ENCODE assay signal across 16 mouse cellular contexts in genomic region chr5:117330457-117330856, GRCm38 (mm10). TPM values are rescaled to one million over a fixed set of nuclear protein-coding genes. Genes with fewer than 3 reads are reported as not detected.
DNase-seq lines count a peak whose midpoint lies in the region; TF ChIP-seq lines count a peak whose summit lies in the region.
"Had no signal": no experiment of that assay in that cellular context is flagged by ENCODE, and none has a peak within 500 bp of the region (broad histone marks: within the 10 kb centered on the region; RNA-seq: fewer than 3 reads in every experiment).

No protein-coding gene starts in this region.

- TF ChIP-seq CTCF in cerebellum, adult 2 months (IDR thresholded peaks at IDR 0.05; ENCODE audit: borderline replicate concordance, insufficient read depth, low read depth, low read length), result no peak

- DNase-seq in urinary bladder, postnatal 14 days (ENCODE audit: low spot score), result peak; percentile 77
- DNase-seq in urinary bladder, adult 2 months (ENCODE audit: low spot score), result no peak
- peak; percentile 43 for DNase-seq in kidney, postnatal 10 days
- peak; percentile 43 for DNase-seq in lung, postnatal 10 days
- DNase-seq in urinary bladder, postnatal 36 days (ENCODE audit: low spot score in 2 of 2), result peak; percentile 69 to 74
- DNase-seq in neural tube, embryonic 10.5 days (ENCODE audit: extremely low spot score, low spot score), result no peak
- no peak for DNase-seq in thymus, postnatal 14 days
- no peak for DNase-seq in cerebellum, adult 2 months
- DNase-seq: cerebellum, postnatal 36 days; gastrocnemius, postnatal 36 days had no signal

- WGBS in cerebellum, adult 2 months, result 94% methylated on average over 7 of the region's 7 CpGs

- H3K4me3 ChIP-seq in cerebellum, adult 2 months (replicated peaks; ENCODE audit: insufficient read depth, low read depth, low read length), result no peak overlapping the region
- H3K4me3 ChIP-seq: embryonic facial prominence, embryonic 12.5 days; forebrain, embryonic 10.5 days; limb, embryonic 12.5 days; midbrain, embryonic 12.5 days had no signal

- TF ChIP-seq POLR2A in cerebellum, adult 2 months (IDR thresholded peaks at IDR 0.05; ENCODE audit: borderline replicate concordance, insufficient read depth, low read length), result no peak

- no peaks in the 10 kb centered on the region for H3K27me3 ChIP-seq in cerebellum, adult 2 months (ENCODE audit: control insufficient read depth, insufficient read depth, low read length)
- H3K27me3 ChIP-seq: embryonic facial prominence, embryonic 12.5 days; limb, embryonic 12.5 days; midbrain, embryonic 12.5 days had no signal

- no peaks in the 10 kb centered on the region for H3K4me1 ChIP-seq in cerebellum, adult 2 months (ENCODE audit: control insufficient read depth, insufficient read depth, low read length)
- H3K4me1 ChIP-seq: embryonic facial prominence, embryonic 12.5 days; forebrain, embryonic 10.5 days; limb, embryonic 12.5 days; midbrain, embryonic 12.5 days had no signal

- H3K27ac ChIP-seq in cerebellum, adult 2 months (ENCODE audit: insufficient read depth, low read length), result no peak overlapping the region
- H3K27ac ChIP-seq: embryonic facial prominence, embryonic 12.5 days; forebrain, embryonic 10.5 days; hindbrain, postnatal 0 days; limb, embryonic 12.5 days; liver, embryonic 14.5 days; midbrain, embryonic 12.5 days had no signal

RNA-seq across cellular contexts. Expression of gene Vsig10, which starts 11.6 kb away (rescaled TPM):
- polyA plus RNA-seq in urinary bladder, adult 2 months (2012; rRNA removed), result 35.6 and 36.4 TPM in 2 replicates
- 3.7 and 3.9 TPM in 2 replicates for polyA plus RNA-seq in cerebellum, adult 2 months (2012; rRNA removed)

RNA-seq across cellular contexts. Expression of gene Wsb2, which starts 26.6 kb away (rescaled TPM):
- 86.6 and 94.6 TPM in 2 replicates for polyA plus RNA-seq in urinary bladder, adult 2 months (2012; rRNA removed)
- polyA plus RNA-seq in cerebellum, adult 2 months (2012; rRNA removed), result 235 and 238 TPM in 2 replicates

RNA-seq across cellular contexts. Expression of gene Pebp1, which starts 43.0 kb away (rescaled TPM):
- 416 and 521 TPM in 2 replicates for polyA plus RNA-seq in urinary bladder, adult 2 months (2012; rRNA removed)
- polyA plus RNA-seq in cerebellum, adult 2 months (2012; rRNA removed), result 792 and 833 TPM in 2 replicates

RNA-seq across cellular contexts. Expression of gene Rfc5, which starts 58.4 kb away (rescaled TPM):
- polyA plus RNA-seq in urinary bladder, adult 2 months (2012; rRNA removed), result 13.0 and 15.4 TPM in 2 replicates
- polyA plus RNA-seq in cerebellum, adult 2 months (2012; rRNA removed), result 9.9 and 10.4 TPM in 2 replicates

Comparison
In these comparisons a context has a peak if more than half of its experiments do, and no peak if none do; other contexts are left out.
1. DNase-seq: peak in urinary bladder, postnatal 14 days (single experiment), kidney, postnatal 10 days (single experiment), lung, postnatal 10 days (single experiment) and urinary bladder, postnatal 36 days (2 of 2); none in urinary bladder, adult 2 months (single experiment), neural tube, embryonic 10.5 days (single experiment), thymus, postnatal 14 days (single experiment) and cerebellum, adult 2 months (0 of 2).